Mouse (Mus musculus) CH12.LX (cell line): ENCODE results near the gene Olfr777. TPM values are rescaled to one million over a fixed set of nuclear protein-coding genes. Genes with fewer than 3 reads are reported as not detected.

Source experiments
- DNase-seq: peaks from one replicate; pipeline ENCODE4 v3.0.0-alpha.2; 2013; ENCODE audit errors: extremely low read depth
- H3K27ac ChIP-seq: 2 replicates; pipeline ENCODE4 v1.5.1; 2012; ENCODE audit warnings: low read depth, mild to moderate bottlenecking, control low read depth, moderate library complexity; ENCODE audit not compliant: insufficient read depth
- H3K27me3 ChIP-seq: replicated peaks from 2 replicates; pipeline ENCODE3; 2012; ENCODE audit warnings: inconsistent platforms
- H3K36me3 ChIP-seq, 2 experiments: replicated peaks in 1 of 2; 2 replicates each; pipeline versions ENCODE3 to v1.6.1; 2012; ENCODE audit warnings: inconsistent platforms in 1 of 2, low read length in 1 of 2, mild to moderate bottlenecking in 1 of 2, mixed read lengths in 1 of 2, moderate library complexity in 1 of 2; ENCODE audit not compliant: control insufficient read depth in 1 of 2, insufficient read depth in 1 of 2
- H3K4me1 ChIP-seq, 2 experiments: 2 replicates each; pipeline ENCODE4 v1.6.1; 2012; ENCODE audit warnings: inconsistent platforms in 1 of 2, moderate library complexity in 1 of 2; ENCODE audit not compliant: insufficient read depth in 2 of 2, control insufficient read depth in 1 of 2
- H3K4me2 ChIP-seq: 2 replicates; pipeline ENCODE4 v1.6.1; 2012; ENCODE audit warnings: low read depth, mild to moderate bottlenecking, control low read depth; ENCODE audit not compliant: poor library complexity, insufficient read depth, severe bottlenecking
- H3K4me3 ChIP-seq, 3 experiments: fragments of 150-350 bp in 1 of 3; sonication (generic) in 1 of 3; replicated peaks in 1 of 3; 2 replicates each; pipeline versions ENCODE3 to v1.5.1; 2011 to 2012; ENCODE audit warnings: low read depth in 2 of 3, low read length in 2 of 3, mild to moderate bottlenecking in 2 of 3, moderate library complexity in 2 of 3, control low read depth in 1 of 3, improper control_type of control experiment in 1 of 3, inconsistent platforms in 1 of 3, mixed read lengths in 1 of 3; ENCODE audit not compliant: poor library complexity in 1 of 3
- H3K79me2 ChIP-seq: replicated peaks from 2 replicates; pipeline ENCODE4 v1.6.1; 2012; ENCODE audit warnings: mild to moderate bottlenecking, moderate library complexity; ENCODE audit not compliant: control insufficient read depth, poor library complexity, insufficient read depth, severe bottlenecking; ENCODE audit errors: extremely low read depth
- H3K9ac ChIP-seq: 2 replicates; pipeline ENCODE4 v1.6.1; 2012; ENCODE audit warnings: low read depth, mild to moderate bottlenecking, control low read depth, moderate library complexity; ENCODE audit not compliant: insufficient read depth
- H3K9me3 ChIP-seq: replicated peaks from 2 replicates; pipeline ENCODE3; 2012; ENCODE audit warnings: low read length, inconsistent platforms, mixed read lengths
- CHD1 ChIP-seq: IDR thresholded peaks from 2 replicates; pipeline ENCODE4 v1.6.1; 2012; ENCODE audit warnings: low read depth, low read length, improper control_type of control experiment, inconsistent platforms
- CHD2 ChIP-seq: IDR thresholded peaks from 2 replicates; pipeline ENCODE4 v1.6.1; 2011; ENCODE audit warnings: low read length, improper control_type of control experiment
- CTCF ChIP-seq, 2 experiments: IDR thresholded peaks in 1 of 2; conservative IDR thresholded peaks in 1 of 2; 2 replicates each; pipeline ENCODE4 v1.5.1; 2011 to 2012; ENCODE audit warnings: low read depth in 2 of 2, low read length in 2 of 2, improper control_type of control experiment in 1 of 2, inconsistent platforms in 1 of 2, mild to moderate bottlenecking in 1 of 2, moderate library complexity in 1 of 2
- ELF1 ChIP-seq: IDR thresholded peaks from 2 replicates; pipeline ENCODE4 v1.6.1; 2014; ENCODE audit warnings: low read depth, mild to moderate bottlenecking, inconsistent platforms, low read length, improper control_type of control experiment
- EP300 ChIP-seq: IDR thresholded peaks from 2 replicates; pipeline ENCODE4 v1.6.1; 2011; ENCODE audit warnings: low read length, improper control_type of control experiment
- ETS1 ChIP-seq: conservative IDR thresholded peaks from 2 replicates; pipeline ENCODE4 v1.6.1; 2012; ENCODE audit warnings: low read depth, mild to moderate bottlenecking, inconsistent platforms, low read length, improper control_type of control experiment, moderate library complexity
- GABPA ChIP-seq: IDR thresholded peaks from 2 replicates; pipeline ENCODE4 v1.6.1; 2012; ENCODE audit warnings: low read depth, low read length, improper control_type of control experiment, inconsistent platforms; ENCODE audit not compliant: insufficient replicate concordance
- HCFC1 ChIP-seq: IDR thresholded peaks from 2 replicates; pipeline ENCODE4 v1.6.1; 2012; ENCODE audit warnings: low read depth, mild to moderate bottlenecking, inconsistent platforms, low read length, improper control_type of control experiment
- JUN ChIP-seq: IDR thresholded peaks from 2 replicates; pipeline ENCODE4 v1.6.1; 2011; ENCODE audit warnings: low read depth, mild to moderate bottlenecking, low read length, improper control_type of control experiment, moderate library complexity; ENCODE audit not compliant: insufficient read depth
- JUND ChIP-seq: conservative IDR thresholded peaks from 2 replicates; pipeline ENCODE4 v1.6.1; 2011; ENCODE audit warnings: low read depth, low read length, improper control_type of control experiment
- KAT2A ChIP-seq: IDR thresholded peaks from 2 replicates; pipeline ENCODE4 v1.6.1; 2012; ENCODE audit warnings: low read length, improper control_type of control experiment, inconsistent platforms; ENCODE audit not compliant: insufficient replicate concordance
- MAFK ChIP-seq: IDR thresholded peaks from 2 replicates; pipeline ENCODE4 v1.6.1; 2011; ENCODE audit warnings: low read length, improper control_type of control experiment; ENCODE audit not compliant: insufficient replicate concordance
- MAX ChIP-seq: IDR thresholded peaks from 2 replicates; pipeline ENCODE4 v1.6.1; 2011; ENCODE audit warnings: low read length, improper control_type of control experiment
- MEF2A ChIP-seq: IDR thresholded peaks from 2 replicates; pipeline ENCODE4 v1.6.1; 2014; ENCODE audit warnings: low read depth, mild to moderate bottlenecking, inconsistent platforms, low read length, improper control_type of control experiment, borderline replicate concordance
- NELFE ChIP-seq: IDR thresholded peaks from 2 replicates; pipeline ENCODE4 v1.6.1; 2011; ENCODE audit warnings: low read depth, low read length, improper control_type of control experiment
- NRF1 ChIP-seq: IDR thresholded peaks from 2 replicates; pipeline ENCODE4 v1.6.1; 2014; ENCODE audit warnings: low read depth, mild to moderate bottlenecking, inconsistent platforms, low read length, improper control_type of control experiment, moderate library complexity
- POLR2A ChIP-seq: IDR thresholded peaks from 2 replicates; pipeline ENCODE4 v1.6.1; 2011; ENCODE audit warnings: low read depth, mild to moderate bottlenecking, improper control_type of control experiment, low read length
- SMC3 ChIP-seq: IDR thresholded peaks from 2 replicates; pipeline ENCODE4 v1.6.1; 2011; ENCODE audit warnings: low read depth, low read length, improper control_type of control experiment
- TBP ChIP-seq: conservative IDR thresholded peaks from 2 replicates; pipeline ENCODE4 v1.6.1; 2011; ENCODE audit warnings: low read depth, low read length, improper control_type of control experiment
- USF1 ChIP-seq: IDR thresholded peaks from 2 replicates; pipeline ENCODE4 v1.6.1; 2014; ENCODE audit warnings: low read depth, mild to moderate bottlenecking, inconsistent platforms, low read length, improper control_type of control experiment
- ZKSCAN1 ChIP-seq: IDR thresholded peaks from 2 replicates; pipeline ENCODE4 v1.6.1; 2012; ENCODE audit warnings: low read depth, inconsistent platforms, low read length, improper control_type of control experiment, borderline replicate concordance
- ZMIZ1 ChIP-seq: IDR thresholded peaks from 2 replicates; pipeline ENCODE4 v1.6.1; 2012; ENCODE audit warnings: low read depth, mild to moderate bottlenecking, inconsistent platforms, low read length, improper control_type of control experiment
- dilution Hi-C: fragments of 300-500 bp; cut with MboI; formaldehyde crosslinking; loops from 2 replicates; pipeline ENCODE4 v1.14.3; 2020; ENCODE audit warnings: low sequenced_read_pairs; ENCODE audit not compliant: extremely low pct_unique_long_range_greater_than_20kb, extremely low pct_ligation_motif_present
- in situ Hi-C: fragments of 300-500 bp; cut with MboI; formaldehyde crosslinking; loops from 3 replicates; pipeline ENCODE4 v1.14.3; 2019; ENCODE audit warnings: low sequenced_read_pairs, low pct_ligation_motif_present, low pct_unique_long_range_greater_than_20kb, mixed read lengths
- polyA plus RNA-seq: library from polyadenylated mRNA; unstranded; fragments of >175 nt; gene quantifications from 2 replicates; pipeline ENCODE4 v1.2.1, GENCODE M21; 2012; ENCODE audit warnings: low read depth; ENCODE audit not compliant: insufficient read length
- total RNA-seq, 2 experiments: library from RNA; depleted of rRNA; stranded (reverse); fragments of 300-350 nt in 1 of 2; fragments of >200 nt in 1 of 2; gene quantifications; 2 replicates each; pipeline ENCODE4 v1.2.3; 2012 to 2014

Gene Olfr777
- total and polyA plus RNA-seq, 3 experiments = not detected

GRCm38 (mm10) chr10:129248112-129248511 is 23.2 kb downstream of the Olfr777 start, which contains the start of gene Olfr775:
Olfr775 (plus strand) TSS chr10:129248412.
- Histone ChIP-seq H3K4me3 (no peak within 1 kb of the TSS), H3K79me2 (no peaks in the 10 kb centered on the region), H3K4me1 (no peaks in the 10 kb centered on the region)
- no peak for TF ChIP-seq CTCF (conservative IDR thresholded peaks at IDR 0.05 in 1 of 2, IDR thresholded peaks at IDR 0.05 in 1 of 2; ENCODE audit: low read depth in 2 of 2, low read length in 2 of 2)
- TF ChIP-seq GABPA = no peak
- TF ChIP-seq ETS1 = no peak
- TF ChIP-seq KAT2A = no peak
- TF ChIP-seq NELFE = no peak
- no peak for TF ChIP-seq MAX
- no peak for TF ChIP-seq JUN
- TF ChIP-seq MEF2A = no peak
- no peak for TF ChIP-seq NRF1
- TF ChIP-seq TBP = no peak
- no peak for TF ChIP-seq ELF1
- TF ChIP-seq EP300 = no peak
- no peak for TF ChIP-seq SMC3
- TF ChIP-seq POLR2A = no peak
- TF ChIP-seq ZMIZ1 = no peak
- no peak for TF ChIP-seq USF1
- TF ChIP-seq JUND = no peak
- TF ChIP-seq CHD1 = no peak
- TF ChIP-seq, all 38 proteins: peak for 0
- in situ Hi-C loops (no loop called here), dilution Hi-C loops (no loop called here)
- no peak within 1 kb of the TSS for H3K4me2 ChIP-seq
- no peaks in the 10 kb centered on the region for H3K36me3 ChIP-seq
- no peak within 1 kb of the TSS for H3K27ac ChIP-seq
- H3K9ac ChIP-seq = no peak within 1 kb of the TSS
- H3K27me3 ChIP-seq = no peaks in the 10 kb centered on the region
- no peak for DNase-seq
- H3K9me3 ChIP-seq = no peaks in the 10 kb centered on the region

- in situ Hi-C loops = no loop called here
- dilution Hi-C loops = no loop called here
- TF ChIP-seq MAFK (no peak), ZKSCAN1 (no peak), CHD2 (no peak), ETS1 (no peak), MAX (no peak), HCFC1 (no peak), CHD1 (no peak)
- no peaks in the 10 kb centered on the region for H3K36me3 ChIP-seq
- no peaks in the 10 kb centered on the region for H3K79me2 ChIP-seq
- no peaks in the 10 kb centered on the region for H3K27me3 ChIP-seq
- H3K4me3 ChIP-seq = no peak within 1 kb of the TSS
- H3K9ac ChIP-seq = no peak within 1 kb of the TSS
- H3K27ac ChIP-seq = no peak within 1 kb of the TSS
- H3K4me1 ChIP-seq = no peaks in the 10 kb centered on the region
- H3K9me3 ChIP-seq = no peaks in the 10 kb centered on the region
- H3K4me2 ChIP-seq = no peak within 1 kb of the TSS
- no peak for DNase-seq
Observed at GRCm38 (mm10) chr10:129235904-129236303, 35.4 kb downstream of the Olfr777 start, which contains the start of gene Olfr774. Olfr774 (plus strand) TSS chr10:129236204.
